Mouse (Mus musculus): ENCODE measurements around the gene Ilf2. TPM values are rescaled to one million over a fixed set of nuclear protein-coding genes. Genes with fewer than 3 reads are reported as not detected.
A peak's percentile ranks its signal among the peaks of the same experiment; 100 is the strongest.

Gene Ilf2
- total and polyA plus RNA-seq, 2 experiments from 2014 or later: 136 to 182 TPM

DNA sequence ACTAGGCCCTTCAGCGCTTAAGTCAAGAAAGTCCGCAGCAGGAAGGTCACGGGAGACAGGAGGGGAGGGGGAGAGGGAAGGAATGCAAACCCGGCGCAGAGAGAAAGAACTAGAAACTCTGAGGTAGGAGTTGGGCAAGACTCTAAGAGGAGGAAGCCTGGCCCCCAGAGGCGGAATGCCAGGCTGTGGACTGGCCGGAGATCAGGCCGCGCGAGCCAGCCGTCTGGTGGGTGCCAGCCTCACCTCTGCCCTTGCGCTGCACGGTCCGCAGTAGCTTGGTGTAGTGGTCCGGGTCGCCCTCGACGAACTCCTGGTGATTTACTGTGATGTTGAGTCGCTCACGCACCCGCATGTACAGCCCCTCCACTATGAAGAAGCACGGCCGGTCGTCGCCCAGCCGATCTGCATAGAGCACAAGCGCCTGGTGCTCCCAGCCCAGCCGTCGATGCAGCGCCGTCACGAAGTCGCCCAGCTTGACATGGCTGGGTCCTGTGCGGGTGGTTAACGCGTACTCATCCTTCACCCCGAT lies 11.3 kb upstream of the Ilf2 start:
- Histone ChIP-seq H3K4me3 (ENCODE audit: low read depth, low read length) (peak overlapping the region; percentile 61), H3K9me3 (ENCODE audit: low read length) (no peaks in the 10 kb centered on the region), H3K27me3 (ENCODE audit: insufficient read depth, low read length) (peaks cover 32% of the 10 kb centered on the region), H3K27ac (ENCODE audit: low read depth, low read length) (no peak overlapping the region), H3K36me3 (ENCODE audit: insufficient read depth, low read length) (no peaks in the 10 kb centered on the region), H3K4me2 (ENCODE audit: low read depth, low read length, poor library complexity, severe bottlenecking) (peak overlapping the region; percentile 98), H3K9ac (replicated peaks; ENCODE audit: low read length, poor library complexity, severe bottlenecking) (0 out of 2 replicates have a peak overlapping the region, but pooled peaks have one; percentile 37), H3K4me1 (ENCODE audit: insufficient read depth, low read length) (0 out of 2 replicates have a peak, but pooled peaks cover 4% of the 10 kb centered on the region)
- DNase-seq (ENCODE audit: low spot score): no peak
- WGBS: 8% methylated on average over 36 of the region's 37 CpGs
- ATAC-seq (ENCODE audit: low FRiP score): no peak; the same call in 1 of the 2 replicates
- no peak for TF ChIP-seq CTCF (IDR thresholded peaks at IDR 0.05)

DNA sequence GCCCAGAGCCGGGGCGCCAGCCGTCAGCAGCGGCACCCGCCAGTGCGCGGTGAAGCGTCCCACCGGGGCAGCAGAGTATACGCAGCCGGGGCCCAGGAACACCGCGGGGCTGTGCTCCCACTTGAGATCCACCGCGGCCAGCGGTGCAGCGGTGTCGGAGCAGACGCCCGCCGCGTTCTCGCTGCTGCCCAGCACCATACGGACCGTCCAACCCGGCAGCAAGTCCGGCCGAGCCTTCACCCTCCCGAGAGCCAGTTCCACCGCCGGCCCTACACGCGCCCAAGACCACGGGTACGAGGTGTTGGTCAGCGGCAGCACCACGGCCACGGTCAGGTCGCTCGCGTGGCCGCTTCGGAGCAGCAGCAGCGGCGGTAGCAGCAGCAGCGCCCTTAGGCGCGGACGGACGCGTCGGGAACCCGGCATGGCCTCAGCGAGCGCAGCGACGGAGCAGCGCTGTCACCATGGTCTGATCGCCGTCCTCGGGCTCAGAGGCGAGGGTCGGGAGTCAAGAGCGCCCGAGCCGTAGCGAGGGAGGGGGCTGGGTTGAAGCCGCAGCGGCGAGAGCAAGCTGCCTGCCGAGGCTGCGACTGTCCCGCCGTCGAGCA lies 10.7 kb upstream of the Ilf2 start:
- H3K9ac ChIP-seq (replicated peaks; ENCODE audit: low read length, poor library complexity, severe bottlenecking): peak overlapping the region; percentile 37

DNA sequence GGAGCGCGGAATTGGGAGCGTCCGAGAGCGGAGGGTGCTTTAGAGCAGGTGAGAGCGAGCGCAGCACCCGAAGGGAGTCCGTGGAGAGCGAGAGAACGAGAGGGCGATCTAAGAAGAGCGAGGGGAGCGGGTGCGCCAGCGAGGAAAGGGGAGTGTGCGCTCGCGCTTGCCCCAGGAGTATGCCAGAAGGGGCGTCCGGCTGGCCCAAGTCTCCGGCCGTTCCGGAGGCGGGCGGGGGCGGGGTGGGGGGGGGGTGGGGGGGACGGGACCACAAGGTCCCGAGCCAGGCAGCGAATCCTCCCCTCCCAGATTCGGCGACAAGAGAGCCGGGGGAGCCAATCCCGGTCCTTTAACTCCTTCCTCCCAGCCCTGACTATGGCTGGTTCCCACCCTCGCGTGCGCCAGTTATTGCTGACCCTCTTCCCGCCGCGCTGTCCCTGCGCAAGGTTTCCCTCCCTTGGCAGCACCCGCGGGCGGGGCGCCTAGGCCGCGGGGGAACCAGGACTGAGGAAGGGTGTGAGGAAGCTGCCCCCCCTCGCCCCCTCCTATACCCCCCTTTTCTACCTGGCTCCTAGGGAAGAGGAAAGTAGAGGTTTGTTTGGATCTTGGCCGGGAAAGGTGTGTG lies 10.1 kb upstream of the Ilf2 start, which contains the start of gene Npr1:
Npr1 (minus strand) TSS at position 181 of the 625 bp plus-strand sequence.
- no peaks in the 10 kb centered on the region for H3K36me3 ChIP-seq (ENCODE audit: insufficient read depth, low read length)
- DNase-seq (ENCODE audit: low spot score) (no peak), ATAC-seq (ENCODE audit: low FRiP score) (peak; percentile 51; the same call in 1 of the 2 replicates)
- peak within 1 kb of the TSS; percentile 37 for H3K9ac ChIP-seq (replicated peaks; ENCODE audit: low read length, poor library complexity, severe bottlenecking)
- under 1% methylated on average over 30 of the region's 49 CpGs for WGBS
- H3K27ac ChIP-seq (ENCODE audit: low read depth, low read length): no peak within 1 kb of the TSS
- peak within 1 kb of the TSS; percentile 98 for H3K4me2 ChIP-seq (ENCODE audit: low read depth, low read length, poor library complexity, severe bottlenecking)
- peak within 1 kb of the TSS; percentile 61 for H3K4me3 ChIP-seq (ENCODE audit: low read depth, low read length)
- no peak for TF ChIP-seq CTCF (IDR thresholded peaks at IDR 0.05)
- peaks cover 32% of the 10 kb centered on the region for H3K27me3 ChIP-seq (ENCODE audit: insufficient read depth, low read length)
- no peaks in the 10 kb centered on the region for H3K9me3 ChIP-seq (ENCODE audit: low read length)
- H3K4me1 ChIP-seq (ENCODE audit: insufficient read depth, low read length): 0 out of 2 replicates have a peak, but pooled peaks cover 4% of the 10 kb centered on the region

More for the DNA sequence above, 10.7 kb upstream of the Ilf2 start:
- no peak for TF ChIP-seq CTCF (IDR thresholded peaks at IDR 0.05)
- DNase-seq (ENCODE audit: low spot score): no peak
- Histone ChIP-seq H3K9me3 (ENCODE audit: low read length) (no peaks in the 10 kb centered on the region), H3K4me3 (ENCODE audit: low read depth, low read length) (peak overlapping the region; percentile 61), H3K27me3 (ENCODE audit: insufficient read depth, low read length) (peaks cover 32% of the 10 kb centered on the region), H3K36me3 (ENCODE audit: insufficient read depth, low read length) (no peaks in the 10 kb centered on the region), H3K27ac (ENCODE audit: low read depth, low read length) (no peak overlapping the region), H3K4me2 (ENCODE audit: low read depth, low read length, poor library complexity, severe bottlenecking) (peak overlapping the region; percentile 98), H3K4me1 (ENCODE audit: insufficient read depth, low read length) (0 out of 2 replicates have a peak, but pooled peaks cover 4% of the 10 kb centered on the region)
- ATAC-seq (ENCODE audit: low FRiP score): peak; percentile 34; the same call in 1 of the 2 replicates
- WGBS: under 1% methylated on average over 74 of the region's 75 CpGs

DNA sequence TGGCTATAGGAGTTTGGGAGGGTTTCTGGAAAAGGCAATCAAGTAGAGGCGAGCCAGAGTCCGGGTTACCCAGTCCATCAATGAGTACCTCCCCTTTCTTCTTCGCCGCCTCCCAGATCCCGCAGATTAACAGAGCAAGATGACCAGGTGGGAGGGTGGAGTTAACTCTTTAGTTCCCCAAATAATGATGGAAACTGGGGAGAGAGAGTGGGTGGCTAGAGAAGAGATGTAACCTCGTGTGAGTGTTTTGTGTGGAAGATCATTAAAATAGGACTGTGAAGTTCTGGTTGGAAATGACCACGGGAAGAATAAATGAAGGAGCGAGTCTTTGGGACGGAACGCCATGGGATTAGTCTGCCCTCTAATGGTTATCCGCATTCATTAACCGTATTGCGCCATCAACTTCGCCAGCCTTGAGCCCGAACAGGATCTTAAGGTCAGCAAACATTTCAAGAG lies 9.6 kb upstream of the Ilf2 start:
- peak overlapping the region; percentile 61 for H3K4me3 ChIP-seq (ENCODE audit: low read depth, low read length)
- under 1% methylated on average over 15 of the region's 15 CpGs for WGBS
- DNase-seq (ENCODE audit: low spot score): peak; percentile 83
- 0 out of 2 replicates have a peak, but pooled peaks cover 4% of the 10 kb centered on the region for H3K4me1 ChIP-seq (ENCODE audit: insufficient read depth, low read length)
- 0 out of 2 replicates have a peak overlapping the region, but pooled peaks have one; percentile 37 for H3K9ac ChIP-seq (replicated peaks; ENCODE audit: low read length, poor library complexity, severe bottlenecking)
- peaks cover 32% of the 10 kb centered on the region for H3K27me3 ChIP-seq (ENCODE audit: insufficient read depth, low read length)
- no peaks in the 10 kb centered on the region for H3K36me3 ChIP-seq (ENCODE audit: insufficient read depth, low read length)
- peak; percentile 45; the same call in 1 of the 2 replicates for ATAC-seq (ENCODE audit: low FRiP score)
- H3K27ac ChIP-seq (ENCODE audit: low read depth, low read length): no peak overlapping the region
- H3K9me3 ChIP-seq (ENCODE audit: low read length): no peaks in the 10 kb centered on the region
- peak overlapping the region; percentile 98 for H3K4me2 ChIP-seq (ENCODE audit: low read depth, low read length, poor library complexity, severe bottlenecking)
- peak; percentile 87 for TF ChIP-seq CTCF (IDR thresholded peaks at IDR 0.05)

DNA sequence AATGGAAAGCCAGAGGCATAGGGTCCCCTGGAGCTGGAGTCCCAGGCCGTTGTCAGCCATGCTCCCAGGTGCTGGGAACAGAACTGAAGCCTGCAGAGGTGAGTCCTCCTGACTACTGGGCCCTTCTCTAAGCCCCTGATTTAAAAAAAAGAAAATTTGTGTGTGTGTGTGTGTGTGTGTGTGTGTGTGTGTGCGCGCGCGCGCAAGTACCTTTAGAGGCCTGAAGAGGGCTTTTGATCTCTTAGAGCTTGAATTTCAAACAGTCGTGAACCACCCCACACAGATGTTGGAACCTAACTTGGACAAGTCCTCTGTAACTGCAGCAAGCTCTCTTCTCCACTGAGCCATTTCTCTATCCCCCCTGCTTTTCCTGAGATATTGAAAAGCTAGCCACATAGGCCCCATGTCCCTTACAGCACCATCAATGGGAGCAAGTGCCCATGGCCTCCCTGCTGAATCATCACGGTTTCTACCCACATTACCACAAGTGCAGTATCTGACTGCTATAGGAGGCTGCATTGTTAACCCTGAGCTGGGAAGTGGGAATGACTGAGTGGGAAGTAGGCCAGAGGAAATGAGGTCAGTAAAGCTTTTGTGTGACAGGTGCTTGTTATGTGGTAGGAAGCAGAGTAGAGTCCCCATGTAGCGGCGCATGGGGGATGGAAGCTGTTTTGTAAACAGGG lies 8.2 kb upstream of the Ilf2 start:
- ATAC-seq (ENCODE audit: low FRiP score): no peak

More for the DNA sequence above, 8.2 kb upstream of the Ilf2 start:
- no peak for DNase-seq (ENCODE audit: low spot score)
- WGBS: 92% methylated on average over 10 of the region's 10 CpGs
- no peak overlapping the region for H3K4me3 ChIP-seq (ENCODE audit: low read depth, low read length)
- no peaks in the 10 kb centered on the region for H3K36me3 ChIP-seq (ENCODE audit: insufficient read depth, low read length)
- H3K27ac ChIP-seq (ENCODE audit: low read depth, low read length): no peak overlapping the region
- H3K9ac ChIP-seq (replicated peaks; ENCODE audit: low read length, poor library complexity, severe bottlenecking): no peak overlapping the region
- H3K4me1 ChIP-seq (ENCODE audit: insufficient read depth, low read length): 0 out of 2 replicates have a peak, but pooled peaks cover 4% of the 10 kb centered on the region
- H3K27me3 ChIP-seq (ENCODE audit: insufficient read depth, low read length): peaks cover 23% of the 10 kb centered on the region
- TF ChIP-seq CTCF (IDR thresholded peaks at IDR 0.05): peak; percentile 12; the same call in 1 of the 2 replicates
- H3K4me2 ChIP-seq (ENCODE audit: low read depth, low read length, poor library complexity, severe bottlenecking): no peak overlapping the region
- no peaks in the 10 kb centered on the region for H3K9me3 ChIP-seq (ENCODE audit: low read length)

Measured in midbrain, postnatal 0 days (tissue).